Mouse (Mus musculus) myocyte (in vitro differentiated cells): ENCODE measurements around the gene Idh3b. TPM values are rescaled to one million over a fixed set of nuclear protein-coding genes. Genes with fewer than 3 reads are reported as not detected.
A peak's percentile ranks its signal among the peaks of the same experiment; 100 is the strongest.

Experiments used
- H3K27me3 ChIP-seq: one replicate; pipeline ENCODE4 v1.6.1; 2011; ENCODE audit not compliant: control insufficient read depth, insufficient read depth, insufficient read length
- H3K36me3 ChIP-seq: one replicate; pipeline ENCODE4 v1.6.1; 2011; ENCODE audit not compliant: control insufficient read depth, insufficient read depth
- H3K4me2 ChIP-seq: one replicate; pipeline ENCODE4 v1.6.1; 2011; ENCODE audit warnings: low read depth, control low read depth
- H3K4me3 ChIP-seq: one replicate; pipeline ENCODE4 v1.5.1; 2011; ENCODE audit warnings: mild to moderate bottlenecking, control low read depth, moderate library complexity
- H3K79me2 ChIP-seq: one replicate; pipeline ENCODE4 v1.6.1; 2011; ENCODE audit not compliant: control insufficient read depth, insufficient read depth
- H3ac ChIP-seq: one replicate; pipeline ENCODE4 v1.6.1; 2011; ENCODE audit not compliant: control insufficient read depth, insufficient read length
- CEBPB ChIP-seq: IDR thresholded peaks from 2 replicates; pipeline ENCODE4 v1.6.1; 2011; ENCODE audit warnings: mild to moderate bottlenecking, moderate library complexity; ENCODE audit not compliant: poor library complexity, insufficient read depth, severe bottlenecking
- E2F4 ChIP-seq: IDR thresholded peaks from one replicate; pipeline ENCODE4 v1.6.1; 2011; ENCODE audit warnings: mild to moderate bottlenecking, control low read depth, moderate library complexity; ENCODE audit not compliant: insufficient read depth
- MAX ChIP-seq: IDR thresholded peaks from one replicate; pipeline ENCODE4 v1.6.1; 2011; ENCODE audit warnings: low read depth, mild to moderate bottlenecking, control low read depth
- MYOD1 ChIP-seq, 3 experiments: IDR thresholded peaks; one replicate each; pipeline ENCODE4 v1.6.1; 2011; ENCODE audit warnings: control low read depth in 2 of 3, low read depth in 2 of 3, mild to moderate bottlenecking in 2 of 3, moderate library complexity in 1 of 3; ENCODE audit not compliant: insufficient read length in 2 of 3, control insufficient read depth in 1 of 3
- MYOG ChIP-seq, 3 experiments: IDR thresholded peaks; one replicate each; pipeline ENCODE4 v1.6.1; 2011; ENCODE audit warnings: control low read depth in 2 of 3, low read depth in 2 of 3, mild to moderate bottlenecking in 2 of 3; ENCODE audit not compliant: insufficient read length in 2 of 3, control insufficient read depth in 1 of 3, insufficient read depth in 1 of 3
- POLR2A ChIP-seq: IDR thresholded peaks from one replicate; pipeline ENCODE4 v1.6.1; 2011; ENCODE audit warnings: low read depth, mild to moderate bottlenecking, control low read depth, moderate library complexity; ENCODE audit not compliant: insufficient read length
- POLR2AphosphoS2 ChIP-seq: IDR thresholded peaks from one replicate; pipeline ENCODE4 v1.6.1; 2011; ENCODE audit warnings: low read depth, control low read depth; ENCODE audit not compliant: insufficient read length
- REST ChIP-seq: IDR thresholded peaks from one replicate; pipeline ENCODE4 v1.6.1; 2011; ENCODE audit warnings: mild to moderate bottlenecking, control low read depth, moderate library complexity; ENCODE audit not compliant: insufficient read depth, insufficient read length
- SRF ChIP-seq: IDR thresholded peaks from one replicate; pipeline ENCODE4 v1.6.1; 2011; ENCODE audit warnings: low read depth; ENCODE audit not compliant: control insufficient read depth, insufficient read length
- TCF12 ChIP-seq: IDR thresholded peaks from one replicate; pipeline ENCODE4 v1.6.1; 2011; ENCODE audit warnings: mild to moderate bottlenecking, control low read depth; ENCODE audit not compliant: poor library complexity, insufficient read depth, severe bottlenecking
- TCF3 ChIP-seq: IDR thresholded peaks from one replicate; pipeline ENCODE4 v1.6.1; 2011; ENCODE audit warnings: low read depth, control low read depth; ENCODE audit not compliant: insufficient read length
- USF1 ChIP-seq: IDR thresholded peaks from one replicate; pipeline ENCODE4 v1.6.1; 2011; ENCODE audit warnings: low read depth, mild to moderate bottlenecking, control low read depth, moderate library complexity
- polyA plus RNA-seq: library from polyadenylated mRNA; unstranded; fragments of >200 nt; fragmentation: generic; extraction: Trizol; gene quantifications from one replicate; pipeline ENCODE4 v1.2.1, GENCODE M21; 2012; ENCODE audit warnings: missing spikeins

Gene Idh3b
- polyA plus RNA-seq, 1 experiment: 137 TPM

GRCm38 (mm10) chr2:130293486-130293885 lies 9.1 kb upstream of the Idh3b start:
- Histone ChIP-seq H3K36me3 (no peaks in the 10 kb centered on the region), H3K27me3 (peaks cover 25% of the 10 kb centered on the region)

DNA sequence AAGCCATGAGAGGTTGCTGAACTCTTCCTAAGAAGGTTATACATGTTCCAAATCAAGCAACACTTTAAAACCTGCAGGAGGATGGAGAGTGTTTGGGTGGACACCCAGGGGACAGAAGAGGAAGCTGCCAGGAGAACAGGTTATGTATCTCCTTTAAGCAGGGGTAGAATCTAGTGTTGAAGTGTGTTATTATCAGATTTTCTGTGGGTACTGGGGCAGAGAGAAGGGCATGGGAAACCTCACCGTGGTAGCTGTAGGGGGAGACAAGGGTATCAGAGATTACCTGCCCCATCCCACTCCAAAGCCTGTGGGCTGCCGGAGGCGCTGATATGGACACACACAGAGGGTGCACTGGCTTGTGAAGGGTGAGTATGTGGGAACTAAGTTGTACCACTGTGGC lies 8.7 kb upstream of the Idh3b start:
- TF ChIP-seq POLR2A (no peak), USF1 (no peak), MYOD1 (IDR thresholded peaks at IDR 0.05; ENCODE audit: control insufficient read depth in 1 of 3, insufficient read length in 2 of 3, low read depth in 2 of 3) (no peak), SRF (no peak), REST (no peak), CEBPB (no peak), MYOG (IDR thresholded peaks at IDR 0.05; ENCODE audit: control insufficient read depth in 1 of 3, insufficient read depth in 1 of 3, insufficient read length in 2 of 3, low read depth in 2 of 3) (no peak), E2F4 (no peak), POLR2AphosphoS2 (no peak), MAX (no peak), TCF3 (no peak), TCF12 (no peak)
- Histone ChIP-seq H3K79me2 (no peaks in the 10 kb centered on the region), H3K36me3 (no peaks in the 10 kb centered on the region), H3K4me3 (no peak overlapping the region), H3K4me2 (no peak overlapping the region), H3ac (no peak overlapping the region), H3K27me3 (peaks cover 23% of the 10 kb centered on the region)

More at GRCm38 (mm10) chr2:130293486-130293885, 9.1 kb upstream of the Idh3b start:
- no peak overlapping the region for H3K4me3 ChIP-seq
- H3ac ChIP-seq: no peak overlapping the region
- no peaks in the 10 kb centered on the region for H3K79me2 ChIP-seq
- TF ChIP-seq POLR2AphosphoS2: no peak
- no peak for TF ChIP-seq CEBPB
- no peak for TF ChIP-seq TCF3
- no peak for TF ChIP-seq USF1
- no peak for TF ChIP-seq MYOG (IDR thresholded peaks at IDR 0.05; ENCODE audit: control insufficient read depth in 1 of 3, insufficient read depth in 1 of 3, insufficient read length in 2 of 3, low read depth in 2 of 3)
- TF ChIP-seq E2F4: no peak
- TF ChIP-seq MAX: no peak
- TF ChIP-seq POLR2A: no peak
- TF ChIP-seq MYOD1 (IDR thresholded peaks at IDR 0.05; ENCODE audit: control insufficient read depth in 1 of 3, insufficient read length in 2 of 3, low read depth in 2 of 3): no peak
- no peak for TF ChIP-seq SRF
- no peak overlapping the region for H3K4me2 ChIP-seq

DNA sequence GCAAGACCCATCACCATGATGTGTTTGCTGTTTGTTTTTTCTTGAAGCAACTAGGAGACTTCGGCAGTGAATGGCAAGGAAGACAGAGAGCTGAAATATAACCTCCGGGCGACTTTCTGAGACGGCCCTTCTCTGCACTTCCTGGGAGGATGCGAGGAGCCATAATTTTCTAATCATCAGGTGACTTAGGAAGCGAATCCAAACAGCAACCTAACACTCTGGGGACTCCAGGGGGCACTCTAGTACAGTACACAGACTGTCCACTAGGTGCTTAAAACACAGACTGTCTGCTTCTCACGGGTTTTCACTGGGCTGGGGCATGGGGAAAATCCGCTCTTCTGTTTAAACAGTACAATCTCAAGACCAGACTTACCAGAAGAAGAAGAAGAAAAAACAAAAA lies 7.1 kb upstream of the Idh3b start:
- Histone ChIP-seq H3K4me3 (no peak overlapping the region), H3K27me3 (peaks cover 14% of the 10 kb centered on the region), H3ac (no peak overlapping the region), H3K4me2 (peak overlapping the region; percentile 48), H3K36me3 (no peaks in the 10 kb centered on the region), H3K79me2 (no peaks in the 10 kb centered on the region)
- TF ChIP-seq POLR2AphosphoS2 (no peak), MYOG (IDR thresholded peaks at IDR 0.05; ENCODE audit: control insufficient read depth in 1 of 3, insufficient read depth in 1 of 3, insufficient read length in 2 of 3, low read depth in 2 of 3) (no peak), TCF12 (no peak), USF1 (peak; percentile 35), E2F4 (no peak), MAX (no peak)

GRCm38 (mm10) chr2:130289086-130289485 lies 4.7 kb upstream of the Idh3b start:
- Histone ChIP-seq H3K36me3 (no peaks in the 10 kb centered on the region), H3K79me2 (peaks cover 10% of the 10 kb centered on the region), H3ac (no peak overlapping the region), H3K4me3 (no peak overlapping the region), H3K27me3 (no peaks in the 10 kb centered on the region), H3K4me2 (no peak overlapping the region)
- TF ChIP-seq E2F4 (no peak), SRF (no peak), USF1 (no peak)

GRCm38 (mm10) chr2:130280818-130281217 lies 3.5 kb downstream of the Idh3b start:
- H3K4me3 ChIP-seq: no peak overlapping the region
- H3K36me3 ChIP-seq: peaks cover 33% of the 10 kb centered on the region
- no peak overlapping the region for H3K4me2 ChIP-seq
- H3ac ChIP-seq: no peak overlapping the region
- TF ChIP-seq MYOD1 (IDR thresholded peaks at IDR 0.05; ENCODE audit: control insufficient read depth in 1 of 3, insufficient read length in 2 of 3, low read depth in 2 of 3) (no peak), POLR2A (no peak), TCF12 (no peak), TCF3 (no peak), E2F4 (no peak), SRF (no peak), POLR2AphosphoS2 (no peak), MAX (no peak), CEBPB (no peak), REST (no peak), USF1 (no peak), MYOG (IDR thresholded peaks at IDR 0.05; ENCODE audit: control insufficient read depth in 1 of 3, insufficient read depth in 1 of 3, insufficient read length in 2 of 3, low read depth in 2 of 3) (no peak)
- H3K79me2 ChIP-seq: peaks cover 47% of the 10 kb centered on the region
- no peaks in the 10 kb centered on the region for H3K27me3 ChIP-seq
